Mouse (Mus musculus): ENCODE measurements at regions not wholly inside any gene's neighbourhood (a gene's known extent, or its start where the extent isn't known, plus 50 kb on each side); places are given as distances from the start of the nearest gene placed in this dataset.

DNA sequence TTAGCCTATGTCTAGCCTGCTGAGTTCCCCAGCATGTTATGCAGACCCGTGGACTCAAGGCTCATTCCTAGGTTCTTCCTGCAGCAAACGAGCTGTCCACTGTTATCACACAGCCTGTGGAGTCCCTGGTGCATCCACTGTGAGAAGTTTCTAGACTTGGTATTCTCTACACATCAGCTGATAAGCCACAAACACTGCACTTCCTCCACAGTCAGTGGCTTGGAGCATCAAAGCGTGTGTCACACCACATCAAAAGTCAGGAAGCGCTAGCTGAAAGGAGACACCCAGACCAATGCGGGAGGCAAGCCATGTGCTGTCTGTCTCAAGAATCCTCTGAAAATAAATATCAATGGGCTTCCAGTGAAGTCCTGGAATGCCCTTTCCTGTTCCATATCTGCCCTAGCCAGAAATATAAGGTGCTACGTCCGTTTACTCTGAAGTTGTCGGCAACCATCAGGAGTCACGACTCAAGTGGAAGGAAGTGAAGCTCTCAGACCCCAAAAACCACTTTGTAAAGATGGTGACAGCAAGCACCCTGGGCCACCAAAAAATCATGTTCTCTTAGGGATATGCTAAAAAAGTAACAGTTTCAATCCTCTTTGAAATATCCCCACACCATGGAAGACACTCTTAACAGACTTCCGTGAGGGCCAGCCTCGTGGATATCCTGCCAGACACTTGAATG lies 227.7 kb downstream of the Adgrl2 start:
- in situ Hi-C loops (cut with MboI, MseI), result no loop called here

DNA sequence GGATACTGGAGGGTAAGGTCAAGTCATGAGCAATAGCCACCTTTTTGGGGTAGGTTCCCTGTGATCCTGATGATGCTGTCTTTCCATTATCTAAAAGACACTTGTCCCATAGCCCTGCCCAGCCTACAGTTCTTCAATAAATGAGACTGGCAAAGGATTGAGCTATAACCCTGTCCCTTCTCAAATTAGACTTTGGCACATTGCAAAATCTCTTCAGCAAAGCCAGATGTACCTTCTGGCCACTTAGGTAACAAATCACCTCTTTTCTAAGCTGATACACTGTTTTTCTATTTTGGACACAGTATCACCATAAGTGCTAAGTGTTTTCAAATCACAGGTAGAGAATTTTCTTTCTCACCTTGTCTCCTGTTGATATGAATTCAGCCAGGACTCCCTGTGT lies 228.8 kb downstream of the Adgrl2 start:
- in situ Hi-C loops (cut with MboI, MseI), result no loop called here

DNA sequence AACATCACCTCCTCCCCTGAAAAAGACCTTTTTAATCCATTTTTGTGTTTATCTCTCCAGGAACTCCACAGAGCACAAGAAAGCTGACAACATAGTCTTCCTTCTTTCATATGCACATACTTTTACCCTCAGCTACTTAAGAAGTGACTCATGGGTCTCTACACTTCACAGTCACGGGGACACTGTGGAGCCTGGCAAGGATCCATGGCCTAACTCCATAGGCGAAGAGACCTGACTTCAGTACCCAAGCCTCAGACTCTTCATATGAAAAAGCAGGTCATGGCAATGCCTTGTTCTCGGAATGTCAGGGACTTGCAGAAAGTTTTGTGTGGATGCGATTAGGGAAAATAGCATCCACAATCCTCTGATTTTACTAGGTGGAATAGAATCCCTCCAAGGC lies 230.9 kb downstream of the Adgrl2 start:
- in situ Hi-C loops (cut with MboI, MseI), result no loop called here

DNA sequence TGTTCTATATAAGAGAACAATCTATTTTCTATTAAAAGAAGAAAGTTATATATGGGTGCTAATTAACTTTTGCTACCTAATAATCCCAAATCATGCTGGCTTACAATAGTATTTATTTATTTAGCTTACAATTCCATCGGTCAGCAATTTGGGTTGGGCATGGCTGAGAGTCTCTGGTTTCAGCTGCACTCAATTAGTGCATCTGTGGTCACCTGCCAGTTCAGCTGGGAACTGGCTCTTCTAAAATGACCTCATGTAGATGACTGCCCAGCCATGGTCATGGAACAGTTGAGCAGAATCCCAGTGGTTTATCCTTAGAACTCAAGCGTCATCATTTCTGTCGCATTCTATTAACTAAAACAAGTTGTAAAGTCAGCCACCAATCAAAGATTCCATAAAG lies 244.1 kb downstream of the Adgrl2 start:
- in situ Hi-C loops (cut with MboI, MseI), result no loop called here

DNA sequence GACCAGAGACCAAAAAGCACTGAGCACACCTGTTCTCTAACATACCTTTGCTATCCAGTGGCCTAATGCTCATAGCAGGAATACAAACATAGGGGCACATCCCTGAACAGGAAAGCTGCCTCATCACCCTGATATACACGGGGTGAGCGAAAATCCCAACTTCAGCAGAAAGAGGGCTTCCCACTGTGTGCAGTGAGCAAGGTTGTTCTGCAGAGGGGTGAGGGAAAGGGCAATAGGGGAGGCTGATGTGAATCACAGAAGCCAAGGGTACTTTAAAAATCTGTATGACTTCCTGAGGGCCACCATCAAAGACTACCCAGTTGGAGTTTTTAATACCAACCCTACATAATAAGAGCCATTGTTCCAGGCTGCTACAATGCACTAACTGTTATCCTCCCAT lies 245.7 kb downstream of the Adgrl2 start:
- in situ Hi-C loops (cut with MboI, MseI), result no loop called here

DNA sequence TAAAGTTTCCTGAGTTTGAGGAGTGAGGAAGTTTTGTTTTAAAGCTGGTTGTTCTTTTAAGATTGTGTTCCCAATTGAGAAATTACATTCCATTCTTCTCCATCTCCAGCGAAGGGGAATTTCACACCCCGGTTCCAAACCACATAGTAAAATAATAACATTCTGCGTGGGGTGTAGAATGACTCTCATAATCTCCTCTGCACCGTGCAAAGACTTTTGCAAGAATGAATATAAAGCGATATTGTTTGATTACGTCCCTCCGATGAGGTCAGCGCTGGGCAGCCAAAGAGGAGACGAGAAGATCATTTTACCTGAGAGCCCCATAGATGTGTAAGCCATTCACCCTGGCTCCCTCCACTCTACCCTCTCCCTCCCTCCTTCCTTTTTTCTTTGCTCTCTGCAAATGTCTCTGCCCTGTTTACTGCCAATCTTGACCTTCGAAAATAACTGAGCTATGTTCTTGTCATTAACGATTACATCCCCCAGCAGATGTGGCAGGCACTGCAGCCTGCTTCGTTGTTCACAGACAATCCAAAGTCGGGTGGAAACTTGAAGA lies 256.1 kb downstream of the Adgrl2 start:
- in situ Hi-C loops (cut with MboI, MseI), result no loop called here

DNA sequence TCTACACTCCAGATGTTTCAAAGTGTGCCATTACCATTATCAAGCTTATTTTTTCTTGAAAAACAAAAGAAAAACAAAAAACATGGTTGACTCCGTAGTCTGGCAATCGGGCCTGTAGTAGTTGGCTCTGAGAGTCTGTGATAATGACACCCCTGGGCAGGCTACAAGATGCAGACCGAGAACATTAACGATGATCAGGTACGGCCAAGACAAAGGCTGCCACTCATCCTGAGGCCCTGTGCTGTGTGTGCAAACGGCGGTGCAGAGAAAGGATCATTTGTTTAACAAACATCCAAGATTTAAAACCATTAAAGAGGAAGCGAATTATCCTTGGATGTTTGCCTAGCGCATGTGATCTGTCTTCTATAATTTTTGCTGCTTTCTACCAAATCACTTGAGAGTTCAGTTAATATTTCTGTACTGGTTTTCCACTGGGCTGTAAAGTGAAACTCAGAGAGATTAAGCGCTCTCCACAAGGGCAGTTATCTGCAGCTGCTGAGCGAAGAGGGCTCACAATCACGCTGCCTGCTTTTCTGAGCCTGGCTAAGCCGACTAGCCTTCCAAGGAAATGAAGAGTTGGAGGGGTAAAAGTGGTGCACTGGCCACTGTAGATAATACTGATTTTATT lies 257.0 kb downstream of the Adgrl2 start:
- in situ Hi-C loops (cut with MboI, MseI), result no loop called here

DNA sequence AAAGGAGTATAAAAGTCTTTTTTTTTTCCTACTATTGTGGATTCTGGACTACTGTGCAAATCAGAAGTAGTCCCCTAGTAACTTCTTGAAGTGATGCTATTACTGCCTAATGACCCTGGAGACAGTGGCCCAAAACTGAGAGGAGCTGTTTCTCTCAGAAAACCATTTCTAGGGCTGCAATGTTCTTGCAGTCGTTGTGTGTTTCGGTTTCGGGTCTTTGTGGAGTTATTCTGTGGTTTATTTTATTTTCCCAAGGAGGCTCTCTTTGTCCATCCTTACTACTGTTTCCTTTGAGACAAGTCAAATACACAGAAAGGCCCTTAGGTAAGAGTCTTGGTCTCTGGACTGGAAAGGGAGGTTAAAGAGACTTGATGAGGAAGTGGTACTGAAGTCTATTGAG lies 258.9 kb downstream of the Adgrl2 start:
- in situ Hi-C loops (cut with MboI, MseI), result no loop called here

DNA sequence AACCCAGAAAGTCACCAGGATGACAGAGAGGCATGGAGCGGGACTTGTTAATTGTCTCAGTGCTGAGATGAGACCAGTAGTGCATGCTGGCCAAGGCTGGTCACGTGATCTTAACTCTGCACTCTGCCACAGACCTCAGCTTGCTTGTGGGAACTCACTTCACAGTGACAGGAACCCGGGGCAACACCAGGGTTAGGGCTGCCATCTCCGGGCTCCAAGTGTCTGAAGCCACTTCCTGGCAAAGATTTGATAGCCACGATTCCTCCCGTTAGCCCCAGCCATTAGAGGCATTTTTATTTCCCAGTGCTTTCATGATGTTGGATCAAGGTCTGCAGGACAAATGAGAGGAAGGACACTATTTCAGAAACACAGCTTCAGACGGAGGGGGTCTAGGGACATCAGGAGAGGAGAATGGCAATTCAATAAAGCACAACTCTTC lies 261.1 kb downstream of the Adgrl2 start:
- in situ Hi-C loops (cut with MboI, MseI), result no loop called here

DNA sequence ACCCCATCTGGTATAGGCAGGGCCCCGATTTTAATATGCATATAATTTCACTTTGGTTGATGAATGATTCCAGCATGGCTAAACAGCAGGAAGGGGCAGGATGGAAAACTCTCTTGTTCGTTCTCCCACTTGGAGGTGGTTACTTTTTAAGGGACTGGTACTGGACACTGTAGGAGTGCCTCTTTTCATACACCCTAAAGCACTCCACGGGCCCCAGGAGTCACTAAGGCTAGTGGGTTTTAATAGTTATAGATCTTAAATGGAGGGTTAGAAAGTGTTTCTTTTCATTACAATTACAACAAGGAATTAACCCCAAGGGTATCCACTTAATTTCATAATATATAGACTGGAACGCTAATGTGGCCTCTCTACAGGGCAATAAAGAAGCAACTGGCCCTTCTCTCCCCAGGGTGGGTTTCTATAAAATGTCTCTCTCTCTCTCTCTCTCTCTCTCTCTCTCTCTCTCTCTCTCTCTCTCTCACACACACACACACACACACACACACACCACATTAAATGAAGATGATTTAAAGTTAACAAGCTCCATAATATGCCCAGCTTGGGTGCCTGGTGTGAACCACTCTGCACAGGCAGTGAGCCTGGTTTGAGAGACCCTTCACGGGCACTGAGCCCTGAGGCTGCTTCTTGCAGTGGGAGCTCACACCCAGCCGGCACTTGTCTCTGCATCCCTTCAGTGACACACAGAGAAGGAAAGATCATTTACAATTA lies 261.7 kb downstream of the Adgrl2 start:
- in situ Hi-C loops (cut with MboI, MseI), result no loop called here

DNA sequence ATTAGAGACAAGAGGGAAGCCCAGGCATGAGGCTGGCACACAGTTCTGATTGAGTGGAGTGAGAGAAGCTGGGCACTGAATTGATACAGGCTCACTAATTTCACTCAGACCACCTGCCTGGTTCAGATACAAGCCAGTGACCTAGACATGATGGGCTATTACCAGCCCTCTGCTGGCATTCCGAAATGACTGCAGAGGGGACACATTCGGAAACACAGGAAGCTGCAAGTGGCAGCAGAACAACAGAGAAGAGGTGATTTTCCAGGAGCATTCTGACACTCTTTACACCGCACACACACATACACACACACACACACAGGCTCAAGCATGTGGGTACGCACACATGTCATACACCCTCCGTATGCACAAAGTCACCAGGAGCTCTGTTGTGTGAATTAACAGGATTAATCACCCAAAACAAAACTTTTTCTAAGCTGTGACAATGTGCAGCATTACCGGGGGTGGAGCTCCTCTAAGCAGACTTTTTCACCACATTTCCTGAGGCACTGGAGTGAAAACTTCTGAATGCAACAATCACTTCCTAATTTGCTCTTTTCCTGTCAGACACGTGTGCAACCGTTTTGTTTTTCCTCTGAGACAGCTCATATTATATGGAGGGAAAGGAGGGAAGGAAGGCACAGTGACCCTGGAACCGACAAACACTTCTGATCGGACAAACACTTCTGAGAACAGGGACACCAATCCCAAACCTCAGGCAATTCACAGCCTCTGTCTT lies 263.6 kb downstream of the Adgrl2 start:
- in situ Hi-C loops (cut with MboI, MseI), result no loop called here

DNA sequence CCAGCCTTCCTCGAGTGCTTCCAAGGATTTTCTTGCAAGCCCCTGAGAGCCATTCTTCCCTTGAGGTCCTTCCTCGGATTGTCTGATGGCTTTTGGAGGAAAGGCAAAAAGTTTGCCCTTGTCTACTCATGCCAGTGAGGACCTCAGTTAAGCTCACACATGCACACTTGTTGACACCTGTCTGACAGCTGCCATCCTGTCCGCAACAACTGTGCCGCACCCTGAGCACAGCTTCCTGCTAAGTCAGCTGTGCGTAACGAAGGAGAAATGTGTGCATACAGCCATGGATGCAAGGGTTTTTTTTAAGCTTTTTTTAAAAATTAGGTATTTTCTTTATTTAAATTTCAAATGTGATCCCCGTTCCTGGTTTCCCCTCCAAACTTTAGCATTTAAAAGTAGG lies 293.8 kb downstream of the Adgrl2 start:
- in situ Hi-C loops (cut with MboI, MseI), result no loop called here

DNA sequence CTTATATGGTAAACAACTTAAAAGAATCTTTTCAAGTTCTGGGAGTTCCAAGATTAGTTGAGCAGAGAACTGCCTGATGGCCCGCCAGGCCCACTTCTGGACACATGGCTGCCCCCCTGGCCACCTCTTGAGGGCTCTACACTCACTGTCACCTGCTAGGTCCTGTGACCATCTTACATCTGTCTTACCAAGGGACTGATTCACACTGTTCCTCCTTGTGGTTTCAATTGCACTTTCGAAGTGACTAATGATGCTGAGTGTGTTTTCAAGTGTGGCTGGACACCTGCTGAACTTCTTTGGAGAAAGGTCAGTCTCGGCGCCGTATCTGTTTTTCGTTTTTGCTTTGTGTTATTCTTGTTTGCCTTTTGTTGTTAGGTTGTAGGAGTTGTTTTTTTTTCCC lies 294.9 kb downstream of the Adgrl2 start:
- in situ Hi-C loops (cut with MboI, MseI), result no loop called here

DNA sequence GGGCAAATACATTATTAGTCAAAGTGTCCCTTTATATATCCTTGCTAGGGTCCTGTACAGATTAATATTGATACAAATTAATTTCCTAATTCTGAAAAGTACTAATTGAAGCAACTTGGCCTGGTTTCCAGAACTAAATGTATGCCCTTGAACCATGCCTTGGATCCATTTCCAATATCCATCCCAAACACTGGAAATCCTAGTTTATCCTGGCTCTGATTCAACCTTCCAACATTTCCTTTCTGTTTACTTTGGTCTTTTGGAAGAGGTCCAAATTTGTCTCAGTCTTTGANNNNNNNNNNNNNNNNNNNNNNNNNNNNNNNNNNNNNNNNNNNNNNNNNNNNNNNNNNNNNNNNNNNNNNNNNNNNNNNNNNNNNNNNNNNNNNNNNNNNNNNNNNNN lies 307.2 kb downstream of the Adgrl2 start:
- in situ Hi-C loops (cut with MboI, MseI), result loop anchor here in 1 of 2 experiments (10.0 kb wide), 1 partner anchor 992 kb away; no protein-coding TSS in a partner anchor

DNA sequence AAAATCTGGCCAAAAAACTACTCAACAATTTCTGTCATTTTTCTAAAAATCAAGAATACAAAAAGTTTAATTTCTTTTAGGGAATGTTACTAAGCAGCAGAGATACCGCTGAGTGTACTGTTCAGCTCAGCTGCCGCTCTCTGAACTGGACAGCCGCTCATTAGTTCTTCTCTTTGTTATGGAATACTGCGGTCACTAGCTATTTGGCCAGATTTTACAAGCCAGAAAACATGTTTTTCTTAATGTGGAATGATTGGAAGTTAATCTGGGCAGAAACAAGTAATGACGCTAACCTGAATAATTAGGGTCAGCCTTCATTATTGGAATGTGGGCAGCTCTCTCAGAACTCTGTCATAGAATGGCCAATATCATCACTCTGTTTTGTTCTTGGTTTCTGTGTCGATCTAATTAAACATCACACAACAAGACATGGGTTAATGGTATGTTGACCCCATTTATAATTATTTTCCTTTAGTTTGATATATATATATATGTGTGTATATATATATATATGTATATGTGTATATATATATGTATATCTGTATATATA lies 307.8 kb downstream of the Adgrl2 start:
- in situ Hi-C loops (cut with MboI, MseI), result loop anchor here in 1 of 2 experiments (10.0 kb wide), 1 partner anchor 992 kb away; no protein-coding TSS in a partner anchor

DNA sequence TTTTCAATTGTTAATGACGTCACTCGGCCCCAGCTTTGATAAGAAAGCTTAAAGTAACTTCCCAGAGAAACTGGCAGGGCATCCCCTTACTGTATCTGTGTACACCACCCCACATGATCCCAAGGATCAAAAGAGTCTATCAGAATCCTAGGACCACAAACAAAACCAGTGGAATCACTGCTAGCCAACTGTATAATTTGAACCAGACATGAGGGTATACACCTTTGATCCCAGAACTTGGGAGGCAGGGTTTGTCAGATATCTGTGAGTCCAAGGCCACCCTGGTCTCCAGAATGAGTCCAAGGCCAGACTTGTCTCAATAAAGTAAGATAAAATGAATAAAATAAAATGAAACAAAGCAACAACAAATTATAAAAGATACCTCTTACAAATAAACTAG lies 309.2 kb downstream of the Adgrl2 start:
- in situ Hi-C loops (cut with MboI, MseI), result loop anchor here in 1 of 2 experiments (10.0 kb wide), 1 partner anchor 994 kb away; no protein-coding TSS in a partner anchor

DNA sequence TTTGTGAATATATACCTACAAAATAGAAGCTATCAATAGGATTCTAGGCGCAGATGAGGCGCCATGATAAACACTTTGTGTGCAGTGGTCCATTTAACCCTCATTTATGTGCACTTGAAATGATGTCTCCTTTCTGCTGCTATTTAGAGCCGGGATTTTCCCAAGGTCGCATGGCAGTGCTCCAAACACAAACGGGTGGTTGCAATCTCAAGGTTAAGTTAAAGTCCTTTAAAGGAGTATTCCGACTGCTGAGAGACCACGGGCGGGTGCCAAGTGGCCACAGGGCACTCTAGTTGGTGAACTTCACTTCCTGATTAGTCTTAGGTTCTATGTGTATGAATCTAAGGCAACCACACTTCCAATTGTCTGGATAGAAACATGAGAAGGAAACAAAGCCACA lies 309.6 kb downstream of the Adgrl2 start:
- in situ Hi-C loops (cut with MboI, MseI), result loop anchor here in 1 of 2 experiments (10.0 kb wide), 1 partner anchor 994 kb away; no protein-coding TSS in a partner anchor

DNA sequence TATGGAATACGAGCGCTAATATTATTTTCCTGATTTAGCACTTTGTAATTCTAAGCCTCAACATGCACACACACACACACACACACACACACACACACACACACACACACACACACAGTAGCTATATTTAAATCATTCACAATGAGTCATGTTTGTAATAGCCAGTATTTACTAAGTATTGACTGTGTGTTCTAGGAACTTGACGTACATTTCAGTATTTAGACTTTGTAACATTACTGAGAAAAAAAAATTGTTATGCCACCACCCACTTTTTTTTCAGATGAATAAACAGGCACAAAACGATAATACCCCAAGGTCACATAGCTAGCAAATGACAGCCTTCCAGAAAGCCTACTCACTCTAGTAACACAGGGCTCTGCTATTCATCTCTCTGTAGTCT lies 310.3 kb downstream of the Adgrl2 start:
- in situ Hi-C loops (cut with MboI, MseI), result loop anchor here in 1 of 2 experiments (10.0 kb wide), 1 partner anchor 995 kb away; no protein-coding TSS in a partner anchor

DNA sequence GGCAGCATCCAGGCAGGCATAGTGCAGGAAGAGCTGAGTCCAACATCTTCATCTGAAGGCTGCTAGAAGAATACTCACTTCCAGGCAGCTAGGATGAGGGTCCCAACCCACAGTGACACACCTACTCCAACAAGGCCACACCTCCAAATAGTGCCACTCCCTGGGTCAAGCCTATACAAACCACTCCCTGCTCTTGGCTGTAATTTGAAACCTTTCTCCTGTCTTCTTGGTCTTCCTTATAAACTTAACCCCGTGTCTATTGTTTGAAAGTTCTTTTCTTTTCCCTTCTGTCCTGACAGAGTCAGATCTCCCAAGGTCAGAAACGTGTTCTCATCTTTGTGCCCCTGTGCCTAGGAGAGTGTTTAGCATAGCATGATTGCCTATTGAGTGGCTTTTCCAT lies 311.2 kb downstream of the Adgrl2 start:
- in situ Hi-C loops (cut with MboI, MseI), result loop anchor here in 1 of 2 experiments (10.0 kb wide), 1 partner anchor 1906 kb away; no protein-coding TSS in a partner anchor

DNA sequence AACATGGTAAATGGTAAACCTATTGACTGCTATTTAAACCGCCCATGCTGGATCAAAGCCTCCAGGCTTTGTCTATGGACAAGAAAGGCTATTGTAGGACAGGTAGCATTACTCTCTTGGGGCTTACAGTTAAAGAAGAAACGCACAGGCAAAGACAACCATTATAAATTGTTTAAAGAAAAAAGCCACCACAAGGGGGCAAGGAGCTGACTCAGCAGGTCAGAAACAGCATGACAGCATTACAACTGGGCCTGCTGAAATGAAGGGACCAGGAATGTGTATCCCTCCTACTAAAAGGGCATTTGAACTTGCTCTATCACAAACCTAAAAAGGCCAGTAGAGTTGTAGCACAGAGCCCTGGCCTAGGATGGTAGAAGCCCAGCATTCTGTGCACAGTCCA lies 314.3 kb downstream of the Adgrl2 start:
- in situ Hi-C loops (cut with MboI, MseI), result loop anchor here in 1 of 2 experiments (10.0 kb wide), 1 partner anchor 1909 kb away; no protein-coding TSS in a partner anchor
